Mouse (Mus musculus) midbrain, embryonic 15.5 days (tissue): ENCODE results near the gene Tex35. TPM values are rescaled to one million over a fixed set of nuclear protein-coding genes. Genes with fewer than 3 reads are reported as not detected.

Experiments
- ATAC-seq: fragments of 200-750 bp; cut with Nextera tagmentation; replicated peaks from 2 replicates; pipeline ENCODE4 v1.8.0; 2017; ENCODE audit warnings: moderate TSS enrichment
- H3K27ac ChIP-seq: fragments of 300-500 bp; sonication (generic); 2 replicates; pipeline ENCODE4 v1.5.1; 2015; ENCODE audit warnings: mild to moderate bottlenecking, inconsistent platforms
- H3K27me3 ChIP-seq: fragments of 300-500 bp; sonication (generic); replicated peaks from 2 replicates; pipeline ENCODE4 v1.6.1; 2015; ENCODE audit warnings: inconsistent platforms
- H3K36me3 ChIP-seq: fragments of 300-500 bp; sonication (generic); replicated peaks from 2 replicates; pipeline ENCODE4 v1.6.1; 2015; ENCODE audit warnings: inconsistent platforms
- H3K4me1 ChIP-seq: fragments of 300-500 bp; sonication (generic); 2 replicates; pipeline ENCODE4 v1.6.1; 2015; ENCODE audit warnings: inconsistent platforms
- H3K4me2 ChIP-seq: fragments of 300-500 bp; sonication (generic); 2 replicates; pipeline ENCODE4 v1.6.1; 2015; ENCODE audit warnings: inconsistent platforms, mild to moderate bottlenecking, moderate library complexity
- H3K4me3 ChIP-seq: fragments of 300-500 bp; sonication (generic); 2 replicates; pipeline ENCODE4 v1.5.1; 2015; ENCODE audit warnings: mild to moderate bottlenecking, inconsistent platforms
- H3K9ac ChIP-seq: fragments of 300-500 bp; sonication (generic); 2 replicates; pipeline ENCODE4 v1.6.1; 2015; ENCODE audit warnings: mild to moderate bottlenecking, inconsistent platforms
- H3K9me3 ChIP-seq: fragments of 300-500 bp; sonication (generic); 2 replicates; pipeline ENCODE4 v1.6.1; 2016; ENCODE audit warnings: inconsistent platforms
- WGBS: fragments of 180-500 bp; shearing (Covaris S2); methylation state at CpG from one replicate; pipeline ENCODE4 v1.1.7; 2015; ENCODE audit warnings: mixed read lengths; 5-methylcytosine and 5-hydroxymethylcytosine counted together
- polyA plus RNA-seq: library from polyadenylated mRNA; unstranded; fragments of >200 nt; fragmentation: Nextera tagmentation; extraction: Ambion mirVana; gene quantifications from 2 replicates; pipeline ENCODE4 v1.2.1, GENCODE M21; 2015

Gene Tex35
- polyA plus RNA-seq, 1 experiment from 2014 or later: not detected

GRCm38 (mm10) chr1:157079384-157080025 lies 29.0 kb downstream of the Tex35 start:
- no peak for ATAC-seq
- 27% methylated on average over 11 of the region's 11 CpGs for WGBS
- H3K4me2 ChIP-seq: no peak overlapping the region

GRCm38 (mm10) chr1:157076781-157077705 lies 31.4 kb downstream of the Tex35 start:
- ATAC-seq: 0 out of 2 replicates have a peak, but pooled peaks have one; percentile 12
- WGBS: 62% methylated on average over 43 of the region's 43 CpGs
- no peak overlapping the region for H3K4me2 ChIP-seq
- no peak overlapping the region for H3K9ac ChIP-seq
- no peaks in the 10 kb centered on the region for H3K36me3 ChIP-seq
- no peak overlapping the region for H3K4me3 ChIP-seq
- H3K4me1 ChIP-seq: peaks cover 11% of the 10 kb centered on the region; the same call in 1 of the 2 replicates
- no peaks in the 10 kb centered on the region for H3K27me3 ChIP-seq
- no peaks in the 10 kb centered on the region for H3K9me3 ChIP-seq
- no peak overlapping the region for H3K27ac ChIP-seq

More at GRCm38 (mm10) chr1:157079384-157080025, 29.0 kb downstream of the Tex35 start:
- Histone ChIP-seq H3K4me3 (no peak overlapping the region), H3K9me3 (no peaks in the 10 kb centered on the region), H3K27ac (0 out of 2 replicates have a peak overlapping the region, but pooled peaks have one; percentile 5), H3K4me1 (peaks cover 11% of the 10 kb centered on the region; the same call in 1 of the 2 replicates), H3K27me3 (no peaks in the 10 kb centered on the region), H3K36me3 (no peaks in the 10 kb centered on the region), H3K9ac (no peak overlapping the region)

GRCm38 (mm10) chr1:157076257-157076656 lies 32.2 kb downstream of the Tex35 start:
- H3K36me3 ChIP-seq: no peaks in the 10 kb centered on the region
- peak; percentile 51 for ATAC-seq
- H3K9me3 ChIP-seq: no peaks in the 10 kb centered on the region
- H3K4me1 ChIP-seq: peaks cover 8% of the 10 kb centered on the region; the same call in 1 of the 2 replicates
- H3K9ac ChIP-seq: no peak overlapping the region
- WGBS: 2% methylated on average over 15 of the region's 15 CpGs
- H3K4me2 ChIP-seq: no peak overlapping the region
- no peak overlapping the region for H3K4me3 ChIP-seq
- H3K27me3 ChIP-seq: no peaks in the 10 kb centered on the region
- no peak overlapping the region for H3K27ac ChIP-seq

GRCm38 (mm10) chr1:157074937-157075336 lies 33.5 kb downstream of the Tex35 start:
- H3K4me1 ChIP-seq: peaks cover 8% of the 10 kb centered on the region; the same call in 1 of the 2 replicates
- H3K27me3 ChIP-seq: no peaks in the 10 kb centered on the region
- no peak overlapping the region for H3K27ac ChIP-seq
- no peak for ATAC-seq
- no peaks in the 10 kb centered on the region for H3K9me3 ChIP-seq
- WGBS: 49% methylated on average over 7 of the region's 7 CpGs
- H3K4me2 ChIP-seq: no peak overlapping the region
- no peaks in the 10 kb centered on the region for H3K36me3 ChIP-seq
- no peak overlapping the region for H3K4me3 ChIP-seq
- H3K9ac ChIP-seq: no peak overlapping the region

GRCm38 (mm10) chr1:157074371-157074770 lies 34.1 kb downstream of the Tex35 start:
- 90% methylated on average over 6 of the region's 6 CpGs for WGBS
- Histone ChIP-seq H3K4me1 (peaks cover 3% of the 10 kb centered on the region; the same call in 1 of the 2 replicates), H3K9ac (no peak overlapping the region), H3K27ac (no peak overlapping the region), H3K4me3 (no peak overlapping the region), H3K36me3 (no peaks in the 10 kb centered on the region), H3K27me3 (no peaks in the 10 kb centered on the region), H3K9me3 (no peaks in the 10 kb centered on the region), H3K4me2 (no peak overlapping the region)
- ATAC-seq: no peak

GRCm38 (mm10) chr1:157073592-157073991 lies 34.9 kb downstream of the Tex35 start:
- ATAC-seq: no peak
- H3K4me2 ChIP-seq: no peak overlapping the region

GRCm38 (mm10) chr1:157069181-157069828 lies 39.2 kb downstream of the Tex35 start:
- 32% methylated on average over 15 of the region's 15 CpGs for WGBS

More at GRCm38 (mm10) chr1:157073592-157073991, 34.9 kb downstream of the Tex35 start:
- Histone ChIP-seq H3K36me3 (no peaks in the 10 kb centered on the region), H3K27me3 (no peaks in the 10 kb centered on the region), H3K4me3 (no peak overlapping the region), H3K9ac (no peak overlapping the region), H3K4me1 (no peaks in the 10 kb centered on the region; the same call in 1 of the 2 replicates), H3K27ac (no peak overlapping the region), H3K9me3 (no peaks in the 10 kb centered on the region)
- WGBS: 59% methylated on average over 4 of the region's 4 CpGs

GRCm38 (mm10) chr1:157068316-157068715 lies 40.2 kb downstream of the Tex35 start:
- no peak overlapping the region for H3K9ac ChIP-seq
- H3K4me2 ChIP-seq: no peak overlapping the region
- H3K27ac ChIP-seq: no peak overlapping the region
- H3K4me3 ChIP-seq: no peak overlapping the region
- ATAC-seq: no peak
- H3K36me3 ChIP-seq: no peaks in the 10 kb centered on the region
- no peaks in the 10 kb centered on the region for H3K9me3 ChIP-seq
- H3K27me3 ChIP-seq: no peaks in the 10 kb centered on the region
- H3K4me1 ChIP-seq: peaks cover 8% of the 10 kb centered on the region

More at GRCm38 (mm10) chr1:157069181-157069828, 39.2 kb downstream of the Tex35 start:
- H3K9me3 ChIP-seq: no peaks in the 10 kb centered on the region
- no peaks in the 10 kb centered on the region for H3K36me3 ChIP-seq
- no peaks in the 10 kb centered on the region for H3K27me3 ChIP-seq
- peaks cover 8% of the 10 kb centered on the region for H3K4me1 ChIP-seq
- no peak overlapping the region for H3K9ac ChIP-seq
- H3K4me2 ChIP-seq: no peak overlapping the region
- no peak overlapping the region for H3K27ac ChIP-seq
- H3K4me3 ChIP-seq: no peak overlapping the region
- ATAC-seq: no peak

- H3K36me3 ChIP-seq: no peaks in the 10 kb centered on the region
- H3K4me1 ChIP-seq: peaks cover 8% of the 10 kb centered on the region
- peak; percentile 15; the same call in 1 of the 2 replicates for ATAC-seq
- H3K9me3 ChIP-seq: no peaks in the 10 kb centered on the region
- no peak overlapping the region for H3K4me3 ChIP-seq
- 68% methylated on average over 12 of the region's 12 CpGs for WGBS
- no peaks in the 10 kb centered on the region for H3K27me3 ChIP-seq
- H3K4me2 ChIP-seq: no peak overlapping the region
- no peak overlapping the region for H3K9ac ChIP-seq
- no peak overlapping the region for H3K27ac ChIP-seq
These were observed 42.4 kb downstream of the Tex35 start for GRCm38 (mm10) chr1:157065819-157066730.

- Histone ChIP-seq H3K9ac (no peak overlapping the region), H3K27ac (0 out of 2 replicates have a peak overlapping the region, but pooled peaks have one; percentile 1), H3K36me3 (no peaks in the 10 kb centered on the region), H3K4me1 (peaks cover 8% of the 10 kb centered on the region), H3K27me3 (no peaks in the 10 kb centered on the region), H3K4me3 (no peak overlapping the region), H3K4me2 (no peak overlapping the region), H3K9me3 (no peaks in the 10 kb centered on the region)
- whole genome bisulfite sequencing: 54% methylated on average over 13 of the region's 13 CpGs
- ATAC-seq: no peak; the same call in 1 of the 2 replicates
These were observed 45.0 kb downstream of the Tex35 start for GRCm38 (mm10) chr1:157063318-157064115.

- H3K4me1 ChIP-seq: peaks cover 8% of the 10 kb centered on the region
- H3K36me3 ChIP-seq: no peaks in the 10 kb centered on the region
- H3K27ac ChIP-seq: no peak overlapping the region
- H3K9me3 ChIP-seq: no peaks in the 10 kb centered on the region
- H3K4me3 ChIP-seq: no peak overlapping the region
- no peaks in the 10 kb centered on the region for H3K27me3 ChIP-seq
- 58% methylated on average over 5 of the region's 5 CpGs for WGBS
- no peak overlapping the region for H3K9ac ChIP-seq
- ATAC-seq: no peak
- H3K4me2 ChIP-seq: no peak overlapping the region
These were observed 46.0 kb downstream of the Tex35 start for GRCm38 (mm10) chr1:157062445-157062825.
